Mouse (Mus musculus) lung, postnatal 0 days (tissue): ENCODE measurements at regions not wholly inside any gene's neighbourhood (a gene's known extent, or its start where the extent isn't known, plus 50 kb on each side); places are given as distances from the start of the nearest gene placed in this dataset.

Source experiments
- CTCF ChIP-seq: IDR thresholded peaks from 2 replicates; pipeline ENCODE4 v1.5.1; 2016; ENCODE audit warnings: antibody characterized with exemption, mild to moderate bottlenecking
- EP300 ChIP-seq: IDR thresholded peaks from 2 replicates; pipeline ENCODE4 v1.6.1; 2016; ENCODE audit warnings: antibody characterized with exemption, mild to moderate bottlenecking, control low read depth

DNA sequence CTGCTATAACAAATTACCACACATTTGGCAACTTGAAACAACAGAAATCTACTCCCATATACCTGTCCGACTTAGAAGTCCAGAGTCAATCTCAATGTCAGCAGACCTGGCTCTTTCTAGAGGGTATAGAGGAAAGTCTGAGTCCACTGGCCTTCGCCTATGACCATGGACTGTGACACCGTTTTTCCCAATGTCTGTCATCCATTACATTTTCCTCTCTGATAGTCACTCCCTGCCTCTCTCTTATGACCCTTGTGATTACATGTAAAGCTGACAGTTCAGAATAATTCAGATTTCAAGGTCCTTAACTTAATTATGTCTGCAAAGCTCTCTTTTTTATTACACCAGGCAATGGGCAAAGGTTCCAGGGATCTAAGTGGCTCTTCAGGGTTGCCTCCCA, 97.6 kb upstream of the Lmo4 start:
- TF ChIP-seq CTCF (no peak), EP300 (no peak)
